26 mouse cellular contexts compared by ENCODE assay signal in the genomic region with DNA sequence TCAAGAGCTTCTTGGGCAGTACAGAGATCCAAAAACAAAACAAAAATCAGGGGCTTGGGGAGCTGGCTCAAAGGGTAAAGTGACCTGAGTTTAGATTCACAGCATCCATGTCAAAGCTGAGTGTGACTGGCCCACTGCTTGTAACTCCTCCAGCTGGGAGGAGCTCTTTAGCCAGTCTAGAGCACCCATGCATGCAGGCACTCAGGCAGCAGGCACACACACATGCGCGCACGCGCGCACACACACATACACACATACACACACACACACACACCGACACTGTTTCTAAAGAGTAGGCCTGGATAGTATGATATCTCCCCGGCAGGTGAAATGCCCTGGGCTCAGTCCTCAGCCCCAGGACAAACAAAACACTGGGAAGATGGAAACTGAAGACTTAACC. TPM values are rescaled to one million over a fixed set of nuclear protein-coding genes. Genes with fewer than 3 reads are reported as not detected.
DNase-seq lines count a peak whose midpoint lies in the region; ATAC-seq and TF ChIP-seq lines count a peak whose summit lies in the region.
"Had no signal": no experiment of that assay in that cellular context is flagged by ENCODE, and none has a peak within 500 bp of the region (broad histone marks: within the 10 kb centered on the region; RNA-seq: fewer than 3 reads in every experiment).

No protein-coding gene starts in this region.

- no peaks in the 10 kb centered on the region for H3K9me3 ChIP-seq in kidney, embryonic 15.5 days (replicated peaks)
- H3K9me3 ChIP-seq: embryonic facial prominence, embryonic 10.5 days; forebrain, embryonic 13.5 days; heart, embryonic 15.5 days; hindbrain, embryonic 13.5 days had no signal

- no peak overlapping the region for H3K9ac ChIP-seq in kidney, embryonic 15.5 days
- H3K9ac ChIP-seq: forebrain, embryonic 13.5 days; forebrain, postnatal 0 days; heart, embryonic 15.5 days; hindbrain, embryonic 13.5 days had no signal

- 83% methylated on average over 7 of the region's 7 CpGs for WGBS in kidney, embryonic 15.5 days
- WGBS in kidney, adult 2 months: 59% methylated on average over 7 of the region's 7 CpGs

- no peaks in the 10 kb centered on the region for H3K27me3 ChIP-seq in kidney, embryonic 15.5 days
- H3K27me3 ChIP-seq in kidney, adult 2 months (replicated peaks; ENCODE audit: control insufficient read depth, insufficient read depth, low read length): no peaks in the 10 kb centered on the region
- H3K27me3 ChIP-seq: forebrain, embryonic 13.5 days; heart, embryonic 15.5 days; hindbrain, embryonic 13.5 days had no signal

- no peak for TF ChIP-seq POLR2A in kidney, adult 2 months (IDR thresholded peaks at IDR 0.05; ENCODE audit: low read depth, low read length)

- H3K4me3 ChIP-seq in kidney, embryonic 15.5 days (replicated peaks): no peak overlapping the region
- H3K4me3 ChIP-seq in kidney, adult 2 months (ENCODE audit: insufficient read depth, low read depth, low read length): no peak overlapping the region
- H3K4me3 ChIP-seq: embryonic facial prominence, embryonic 10.5 days; forebrain, embryonic 13.5 days; heart, adult 2 months; heart, embryonic 15.5 days; hindbrain, embryonic 13.5 days had no signal

- H3K4me2 ChIP-seq in kidney, embryonic 15.5 days: no peak overlapping the region
- H3K4me2 ChIP-seq: forebrain, embryonic 13.5 days; heart, embryonic 11.5 days; heart, embryonic 15.5 days; hindbrain, embryonic 13.5 days had no signal

- TF ChIP-seq CTCF in kidney, adult 2 months (conservative IDR thresholded peaks at IDR 0.05; ENCODE audit: insufficient read depth, insufficient read length, low read depth, low read length): no peak

- H3K27ac ChIP-seq in kidney, embryonic 15.5 days: 0 out of 2 replicates have a peak overlapping the region, but pooled peaks have one; percentile 8
- no peak overlapping the region for H3K27ac ChIP-seq in kidney, adult 2 months (ENCODE audit: insufficient read depth, low read depth, low read length)
- H3K27ac ChIP-seq: embryonic facial prominence, embryonic 10.5 days; forebrain, embryonic 13.5 days; heart, adult 2 months; heart, embryonic 15.5 days; hindbrain, embryonic 13.5 days had no signal

- peaks cover 55% of the 10 kb centered on the region for H3K4me1 ChIP-seq in kidney, embryonic 15.5 days
- peaks cover 24% of the 10 kb centered on the region for H3K4me1 ChIP-seq in kidney, adult 2 months (ENCODE audit: control insufficient read depth, insufficient read depth, low read length)

- no peak for ATAC-seq in kidney, embryonic 15.5 days (replicated peaks; ENCODE audit: low FRiP score)
- ATAC-seq: activated CD4-positive, CD25-positive, alpha-beta regulatory T cell, adult 4 months; forebrain, embryonic 13.5 days; forebrain, postnatal 0 days had no signal

- peaks cover 60% of the 10 kb centered on the region for H3K36me3 ChIP-seq in kidney, embryonic 15.5 days
- no peaks in the 10 kb centered on the region for H3K36me3 ChIP-seq in kidney, adult 2 months (ENCODE audit: control insufficient read depth, insufficient read depth, low read length)

- no peak for DNase-seq in kidney, adult 18-20 months
- DNase-seq in kidney, postnatal 4 days: peak; percentile 35 to 59
- DNase-seq in kidney, adult 2 months: no peak
- DNase-seq in spleen, postnatal 36 days (ENCODE audit: low spot score in 2 of 2): peak; percentile 31 to 51
- no peak for DNase-seq in spleen, adult 12 weeks (ENCODE audit: low spot score)
- DNase-seq in left cerebral cortex, postnatal 14 days (ENCODE audit: low spot score in 2 of 2): no peak
- DNase-seq in right cerebral cortex, postnatal 14 days: no peak
- DNase-seq: adrenal gland, postnatal 25 days; cerebellum, adult 18-20 months; cerebellum, adult 9-11 months; forebrain, postnatal 0 days; gastrocnemius, postnatal 14 days; heart, adult 2 months; heart, postnatal 14 days had no signal

- intact Hi-C loops in left cerebral cortex, postnatal 14 days (cut with DNase I): no loop called here

RNA-seq across cellular contexts. Expression of gene Aip, which starts 8.7 kb away (rescaled TPM):
- 98.0 and 108 TPM in 2 replicates for polyA plus RNA-seq in kidney, embryonic 15.5 days (2015; fragmentation: Nextera tagmentation; extraction: Ambion mirVana)
- 80.5 and 96.2 TPM in 2 replicates for polyA plus RNA-seq in kidney, adult 2 months (2012; rRNA removed)
- 10 to 100 TPM; 83.4 to 94.1 TPM for total RNA-seq in left cerebral cortex, postnatal 14 days (2021)

RNA-seq across cellular contexts. Expression of gene Pitpnm1, which starts 17.2 kb away (rescaled TPM):
- polyA plus RNA-seq in kidney, embryonic 15.5 days (2015; fragmentation: Nextera tagmentation; extraction: Ambion mirVana): 14.0 and 15.8 TPM in 2 replicates
- polyA plus RNA-seq in kidney, adult 2 months (2012; rRNA removed): 41.6 and 46.3 TPM in 2 replicates
- total RNA-seq in left cerebral cortex, postnatal 14 days (2021): 100 to 1,000 TPM; 225 to 226 TPM

RNA-seq across cellular contexts. Expression of gene Cdk2ap2, which starts 20.0 kb away (rescaled TPM):
- 116 and 117 TPM in 2 replicates for polyA plus RNA-seq in kidney, embryonic 15.5 days (2015; fragmentation: Nextera tagmentation; extraction: Ambion mirVana)
- polyA plus RNA-seq in kidney, adult 2 months (2012; rRNA removed): 134 and 138 TPM in 2 replicates
- 10 to 100 TPM; 26.4 to 26.7 TPM for total RNA-seq in left cerebral cortex, postnatal 14 days (2021)

RNA-seq across cellular contexts. Expression of gene Gpr152, which starts 22.6 kb away (rescaled TPM):
- polyA plus RNA-seq in kidney, embryonic 15.5 days (2015; fragmentation: Nextera tagmentation; extraction: Ambion mirVana): not detected in 2 replicates
- polyA plus RNA-seq in kidney, adult 2 months (2012; rRNA removed): 0.03 and 0.05 TPM in 2 replicates
- not detected for total RNA-seq in left cerebral cortex, postnatal 14 days (2021)
- total RNA-seq: adrenal gland, adult 18-20 months; gastrocnemius, adult 18-20 months; gastrocnemius, postnatal 14 days; heart, postnatal 14 days; hematopoietic stem cell, adult 5-6 weeks; MEL had no signal
- polyA plus RNA-seq: activated CD4-positive, CD25-positive, alpha-beta regulatory T cell, adult 4 months; embryonic facial prominence, embryonic 10.5 days; forebrain, postnatal 0 days; heart, embryonic 11.5 days; heart, embryonic 15.5 days; hindbrain, embryonic 13.5 days had no signal

RNA-seq across cellular contexts. Expression of gene Cabp4, which starts 26.8 kb away (rescaled TPM):
- 0.05 and 0.10 TPM in 2 replicates for polyA plus RNA-seq in kidney, embryonic 15.5 days (2015; fragmentation: Nextera tagmentation; extraction: Ambion mirVana)
- polyA plus RNA-seq in kidney, adult 2 months (2012; rRNA removed): 0.12 and 0.20 TPM in 2 replicates
- under 1 TPM; 0.11 to 0.23 TPM for total RNA-seq in left cerebral cortex, postnatal 14 days (2021)
- total RNA-seq: forebrain, postnatal 0 days; gastrocnemius, adult 18-20 months; heart, adult 2 months; heart, postnatal 14 days; hematopoietic stem cell, adult 5-6 weeks had no signal
- polyA plus RNA-seq: embryonic facial prominence, embryonic 14.5 days; heart, embryonic 11.5 days; heart, embryonic 15.5 days had no signal

Comparison
In these comparisons a context has a peak if more than half of its experiments do, and no peak if none do; other contexts are left out.
1. DNase-seq: peak in kidney, postnatal 4 days (2 of 2) and spleen, postnatal 36 days (2 of 2); none in kidney, adult 18-20 months (single experiment), kidney, adult 2 months (single experiment), spleen, adult 12 weeks (single experiment), left cerebral cortex, postnatal 14 days (0 of 2) and right cerebral cortex, postnatal 14 days (single experiment).